Mouse (Mus musculus): ENCODE measurements at regions not wholly inside any gene's neighbourhood (a gene's known extent, or its start where the extent isn't known, plus 50 kb on each side); places are given as distances from the start of the nearest gene placed in this dataset.

DNA sequence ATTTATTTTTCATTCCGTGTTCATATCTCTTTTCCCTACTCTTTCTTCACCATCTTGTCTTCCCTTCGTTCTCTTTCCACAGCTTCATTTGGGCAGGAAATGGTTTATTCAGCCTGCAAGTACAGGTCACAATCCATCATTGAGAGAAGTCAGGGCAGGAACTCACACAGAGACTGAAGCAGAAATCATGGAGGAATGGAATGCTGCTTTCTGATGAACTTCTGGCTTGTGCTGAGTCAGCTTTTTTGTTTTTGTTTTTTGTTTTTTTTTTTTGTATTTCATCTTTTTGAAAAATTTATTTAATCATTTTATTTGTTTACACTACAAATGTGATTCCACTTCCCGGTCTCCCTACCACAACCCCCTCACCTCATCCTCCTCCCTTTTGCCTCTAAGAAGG, 51.2 kb upstream of the Suclg2 start:
- H3K27me3 ChIP-seq (ENCODE audit: control insufficient read depth, insufficient read depth, low read length) = no peaks in the 10 kb centered on the region
- H3K4me2 ChIP-seq = no peak overlapping the region
- H3K4me3 ChIP-seq (ENCODE audit: low read depth, low read length) = no peak overlapping the region
- WGBS = 92% methylated on average over 3 of the region's 3 CpGs
- H3K9me3 ChIP-seq (ENCODE audit: control insufficient read depth, low read length) = no peaks in the 10 kb centered on the region
- ATAC-seq (ENCODE audit: low FRiP score) (no peak), DNase-seq (ENCODE audit: low spot score, missing footprints) (no peak)
- H3K36me3 ChIP-seq (ENCODE audit: control insufficient read depth, insufficient read depth, low read length) = no peaks in the 10 kb centered on the region
- H3K4me1 ChIP-seq (ENCODE audit: control insufficient read depth, insufficient read depth, low read length) = no peaks in the 10 kb centered on the region
- no peak overlapping the region for H3K9ac ChIP-seq (ENCODE audit: low read length)
- no peak overlapping the region for H3K27ac ChIP-seq (ENCODE audit: low read depth, low read length)

DNA sequence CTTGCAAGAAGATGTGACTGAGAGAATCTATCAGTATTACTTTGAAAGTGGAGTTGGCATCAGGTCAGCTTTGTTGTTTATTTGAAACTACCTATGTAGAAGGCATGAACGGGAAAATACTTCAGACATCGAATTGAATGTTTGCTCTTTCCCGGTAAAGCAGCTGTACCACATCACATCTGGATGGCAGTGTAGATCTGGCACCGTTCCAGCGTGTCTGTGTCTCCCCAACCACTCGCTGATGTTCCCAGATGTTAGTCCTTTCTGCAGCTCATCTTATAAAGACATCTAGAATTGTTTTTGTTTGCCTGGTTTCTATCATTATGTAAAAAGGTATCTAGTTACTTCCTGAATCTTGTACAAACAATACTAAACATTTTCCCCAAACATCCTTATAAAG, 83.1 kb upstream of the Suclg2 start:
- 80% methylated on average over 6 of the region's 6 CpGs for whole genome bisulfite sequencing
- H3K4me1 ChIP-seq (ENCODE audit: control insufficient read depth, insufficient read depth, low read length) = no peaks in the 10 kb centered on the region
- H3K27ac ChIP-seq (ENCODE audit: low read depth, low read length) = no peak overlapping the region
- H3K9ac ChIP-seq (ENCODE audit: low read length) = no peak overlapping the region
- no peak overlapping the region for H3K4me2 ChIP-seq
- H3K4me3 ChIP-seq (ENCODE audit: low read depth, low read length) = no peak overlapping the region
- no peaks in the 10 kb centered on the region for H3K36me3 ChIP-seq (ENCODE audit: control insufficient read depth, insufficient read depth, low read length)
- DNase-seq (ENCODE audit: low spot score, missing footprints) (no peak), ATAC-seq (ENCODE audit: low FRiP score) (no peak)
- H3K27me3 ChIP-seq (ENCODE audit: control insufficient read depth, insufficient read depth, low read length) = no peaks in the 10 kb centered on the region
- H3K9me3 ChIP-seq (ENCODE audit: control insufficient read depth, low read length) = no peaks in the 10 kb centered on the region

DNA sequence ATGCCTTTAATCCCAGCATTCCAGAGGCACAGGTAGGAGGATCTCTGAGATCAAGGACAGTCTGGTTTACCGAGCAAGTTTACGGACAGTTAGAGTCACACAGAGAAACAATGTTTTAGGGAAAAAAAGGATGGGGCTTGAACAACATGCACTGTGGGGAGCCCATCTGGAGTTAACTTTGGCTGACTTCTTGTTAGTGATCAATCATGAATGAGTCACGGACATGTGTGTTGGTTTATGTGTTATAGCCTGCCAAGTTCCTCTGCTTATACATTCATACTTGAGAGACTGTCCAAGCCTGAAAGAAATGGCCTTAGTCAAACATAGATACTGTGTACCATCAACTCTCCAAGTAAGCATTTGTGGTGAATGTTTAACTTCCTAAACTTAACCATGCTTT, 122.9 kb upstream of the Suclg2 start:
- H3K4me1 ChIP-seq (ENCODE audit: control insufficient read depth, insufficient read depth, low read length) = no peaks in the 10 kb centered on the region
- H3K36me3 ChIP-seq (ENCODE audit: control insufficient read depth, insufficient read depth, low read length) = no peaks in the 10 kb centered on the region
- no peak overlapping the region for H3K4me2 ChIP-seq
- H3K27ac ChIP-seq (ENCODE audit: low read depth, low read length) = no peak overlapping the region
- DNase-seq (ENCODE audit: low spot score, missing footprints) = no peak
- no peak overlapping the region for H3K4me3 ChIP-seq (ENCODE audit: low read depth, low read length)
- no peak overlapping the region for H3K9ac ChIP-seq (ENCODE audit: low read length)
- no peaks in the 10 kb centered on the region for H3K27me3 ChIP-seq (ENCODE audit: control insufficient read depth, insufficient read depth, low read length)
- ATAC-seq (ENCODE audit: low FRiP score) = no peak
- 86% methylated on average over 3 of the region's 3 CpGs for WGBS
- no peaks in the 10 kb centered on the region for H3K9me3 ChIP-seq (ENCODE audit: control insufficient read depth, low read length)

DNA sequence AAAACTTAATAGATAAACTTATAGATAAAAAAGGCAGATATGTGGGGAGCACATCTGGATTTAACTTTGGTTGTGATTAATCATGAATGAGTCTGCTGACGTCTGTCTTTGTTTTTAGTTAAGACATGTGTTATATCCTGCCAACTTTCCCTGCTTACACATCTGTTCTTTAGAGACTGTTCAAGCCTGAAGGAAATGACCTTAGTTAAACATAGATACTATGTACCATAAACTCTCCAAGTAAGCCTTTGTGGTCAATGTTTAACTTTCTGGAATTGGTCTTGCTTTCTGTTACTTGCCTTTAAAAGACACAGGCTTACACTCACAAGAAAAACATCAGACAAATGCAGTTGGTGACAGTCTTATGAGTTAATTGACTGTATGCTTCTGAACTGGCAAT, 127.9 kb upstream of the Suclg2 start:
- no peaks in the 10 kb centered on the region for H3K36me3 ChIP-seq (ENCODE audit: control insufficient read depth, insufficient read depth, low read length)
- H3K4me2 ChIP-seq = no peak overlapping the region
- H3K4me1 ChIP-seq (ENCODE audit: control insufficient read depth, insufficient read depth, low read length) = no peaks in the 10 kb centered on the region
- H3K27me3 ChIP-seq (ENCODE audit: control insufficient read depth, insufficient read depth, low read length) = no peaks in the 10 kb centered on the region
- no peak for DNase-seq (ENCODE audit: low spot score, missing footprints)
- no peak overlapping the region for H3K27ac ChIP-seq (ENCODE audit: low read depth, low read length)
- ATAC-seq (ENCODE audit: low FRiP score) = no peak
- 80% methylated on average over 1 of the region's 1 CpGs for WGBS
- no peak overlapping the region for H3K9ac ChIP-seq (ENCODE audit: low read length)
- no peak overlapping the region for H3K4me3 ChIP-seq (ENCODE audit: low read depth, low read length)
- no peaks in the 10 kb centered on the region for H3K9me3 ChIP-seq (ENCODE audit: control insufficient read depth, low read length)

DNA sequence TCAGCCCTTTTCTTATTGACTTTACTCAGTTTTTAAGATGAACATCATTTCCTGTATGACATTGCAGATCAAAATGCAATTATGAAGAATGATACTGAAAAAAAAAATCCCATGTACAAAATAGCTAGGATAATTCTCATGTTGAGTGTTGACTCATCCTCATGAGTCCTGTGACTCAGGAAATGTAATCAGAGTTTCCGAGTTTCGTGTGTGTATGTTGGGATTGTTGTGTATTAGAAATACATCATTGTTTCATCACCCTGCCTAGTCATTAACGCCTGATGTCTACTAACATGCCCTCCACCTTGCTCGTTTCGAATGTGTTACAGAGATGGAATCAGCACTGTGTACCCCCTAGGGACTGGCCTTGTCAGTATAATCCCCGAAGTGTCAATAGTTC, 156.9 kb upstream of the Suclg2 start:
- Histone ChIP-seq H3K4me3 (ENCODE audit: low read depth, low read length) (no peak overlapping the region), H3K9me3 (ENCODE audit: control insufficient read depth, low read length) (no peaks in the 10 kb centered on the region), H3K36me3 (ENCODE audit: control insufficient read depth, insufficient read depth, low read length) (no peaks in the 10 kb centered on the region), H3K27me3 (ENCODE audit: control insufficient read depth, insufficient read depth, low read length) (no peaks in the 10 kb centered on the region), H3K27ac (ENCODE audit: low read depth, low read length) (no peak overlapping the region), H3K4me2 (no peak overlapping the region), H3K4me1 (ENCODE audit: control insufficient read depth, insufficient read depth, low read length) (no peaks in the 10 kb centered on the region), H3K9ac (ENCODE audit: low read length) (no peak overlapping the region)
- no peak for ATAC-seq (ENCODE audit: low FRiP score)
- DNase-seq (ENCODE audit: low spot score, missing footprints) = no peak
- 85% methylated on average over 6 of the region's 6 CpGs for WGBS

DNA sequence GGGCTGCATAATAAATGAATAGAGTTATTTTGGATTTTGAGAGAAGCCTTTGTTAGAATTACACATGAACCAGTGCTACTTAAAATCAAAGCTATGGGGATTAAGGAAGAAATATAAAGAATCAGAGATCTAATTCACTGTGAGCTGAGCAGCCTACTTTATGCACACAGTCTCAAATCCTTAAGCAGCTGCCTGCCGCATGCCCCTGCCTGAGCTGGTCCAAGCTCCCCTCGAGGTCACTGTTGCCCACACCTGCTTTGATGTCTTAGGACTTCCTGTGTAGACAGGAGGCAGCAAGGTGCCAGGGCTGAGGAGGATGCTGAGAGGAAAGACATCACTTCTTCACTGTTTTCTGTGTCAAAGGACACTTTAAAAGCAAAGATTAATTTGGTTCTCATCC, 157.7 kb upstream of the Suclg2 start:
- peak; percentile 59; the same call in 1 of the 2 replicates for ATAC-seq (ENCODE audit: low FRiP score)
- H3K9ac ChIP-seq (ENCODE audit: low read length) = no peak overlapping the region
- no peak for DNase-seq (ENCODE audit: low spot score, missing footprints)

DNA sequence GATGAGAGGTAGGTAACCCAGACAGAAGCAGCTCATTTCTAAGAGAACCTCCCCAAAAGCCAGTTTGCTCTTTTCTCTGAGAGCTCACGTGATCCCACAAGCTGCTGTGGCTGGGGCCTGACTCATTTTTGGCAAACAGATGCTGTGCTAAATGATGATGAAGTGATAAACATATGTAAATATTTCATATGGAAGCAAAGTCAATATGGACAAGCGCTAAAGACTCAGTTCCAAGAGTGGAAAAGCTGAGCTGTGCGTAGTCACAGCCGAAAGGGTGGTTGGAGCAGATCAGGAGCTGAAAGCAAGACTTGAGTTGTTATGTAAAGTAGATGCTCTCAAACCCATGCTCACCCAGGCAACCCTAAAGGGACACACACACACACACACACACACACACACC, 168.0 kb upstream of the Suclg2 start:
- Histone ChIP-seq H3K9me3 (ENCODE audit: control insufficient read depth, low read length) (no peaks in the 10 kb centered on the region), H3K27me3 (ENCODE audit: control insufficient read depth, insufficient read depth, low read length) (no peaks in the 10 kb centered on the region), H3K27ac (ENCODE audit: low read depth, low read length) (no peak overlapping the region), H3K4me1 (ENCODE audit: control insufficient read depth, insufficient read depth, low read length) (no peaks in the 10 kb centered on the region), H3K9ac (ENCODE audit: low read length) (no peak overlapping the region), H3K4me2 (no peak overlapping the region), H3K4me3 (ENCODE audit: low read depth, low read length) (no peak overlapping the region), H3K36me3 (ENCODE audit: control insufficient read depth, insufficient read depth, low read length) (no peaks in the 10 kb centered on the region)
- ATAC-seq (ENCODE audit: low FRiP score) (no peak), DNase-seq (ENCODE audit: low spot score, missing footprints) (no peak)
- WGBS = 92% methylated on average over 4 of the region's 4 CpGs

More for the DNA sequence above, 157.7 kb upstream of the Suclg2 start:
- no peaks in the 10 kb centered on the region for H3K4me1 ChIP-seq (ENCODE audit: control insufficient read depth, insufficient read depth, low read length)
- WGBS = 43% methylated on average over 2 of the region's 2 CpGs
- H3K27me3 ChIP-seq (ENCODE audit: control insufficient read depth, insufficient read depth, low read length) = no peaks in the 10 kb centered on the region
- H3K36me3 ChIP-seq (ENCODE audit: control insufficient read depth, insufficient read depth, low read length) = no peaks in the 10 kb centered on the region
- no peak overlapping the region for H3K4me2 ChIP-seq
- H3K27ac ChIP-seq (ENCODE audit: low read depth, low read length) = no peak overlapping the region
- no peaks in the 10 kb centered on the region for H3K9me3 ChIP-seq (ENCODE audit: control insufficient read depth, low read length)
- no peak overlapping the region for H3K4me3 ChIP-seq (ENCODE audit: low read depth, low read length)

DNA sequence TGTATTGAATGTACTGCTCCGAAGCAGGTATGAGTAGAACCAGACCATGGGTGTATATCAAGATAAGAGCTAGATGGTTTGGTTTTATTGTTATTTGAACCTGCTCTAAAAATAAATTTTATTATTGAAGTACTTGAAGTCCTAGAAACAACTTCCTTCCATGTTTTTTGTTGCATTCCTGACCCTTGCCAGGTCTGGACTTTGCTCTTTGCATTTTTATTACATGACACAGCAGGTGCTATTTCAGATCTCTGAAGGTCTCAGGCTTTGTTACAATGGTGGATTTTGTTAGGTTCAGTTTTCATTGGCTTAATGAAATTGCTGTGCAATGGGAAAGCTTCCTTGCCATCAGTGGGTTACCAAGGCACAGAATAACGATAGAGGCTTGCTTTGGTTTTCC, 184.0 kb upstream of the Suclg2 start:
- Histone ChIP-seq H3K27ac (ENCODE audit: low read depth, low read length) (no peak overlapping the region), H3K9ac (ENCODE audit: low read length) (no peak overlapping the region), H3K4me1 (ENCODE audit: control insufficient read depth, insufficient read depth, low read length) (no peaks in the 10 kb centered on the region), H3K4me3 (ENCODE audit: low read depth, low read length) (no peak overlapping the region), H3K36me3 (ENCODE audit: control insufficient read depth, insufficient read depth, low read length) (no peaks in the 10 kb centered on the region), H3K4me2 (no peak overlapping the region), H3K27me3 (ENCODE audit: control insufficient read depth, insufficient read depth, low read length) (no peaks in the 10 kb centered on the region), H3K9me3 (ENCODE audit: control insufficient read depth, low read length) (peaks cover 3% of the 10 kb centered on the region; the same call in 1 of the 2 replicates)
- no peak for DNase-seq (ENCODE audit: low spot score, missing footprints)
- WGBS = 85% methylated on average over 2 of the region's 2 CpGs
- no peak for ATAC-seq (ENCODE audit: low FRiP score)

DNA sequence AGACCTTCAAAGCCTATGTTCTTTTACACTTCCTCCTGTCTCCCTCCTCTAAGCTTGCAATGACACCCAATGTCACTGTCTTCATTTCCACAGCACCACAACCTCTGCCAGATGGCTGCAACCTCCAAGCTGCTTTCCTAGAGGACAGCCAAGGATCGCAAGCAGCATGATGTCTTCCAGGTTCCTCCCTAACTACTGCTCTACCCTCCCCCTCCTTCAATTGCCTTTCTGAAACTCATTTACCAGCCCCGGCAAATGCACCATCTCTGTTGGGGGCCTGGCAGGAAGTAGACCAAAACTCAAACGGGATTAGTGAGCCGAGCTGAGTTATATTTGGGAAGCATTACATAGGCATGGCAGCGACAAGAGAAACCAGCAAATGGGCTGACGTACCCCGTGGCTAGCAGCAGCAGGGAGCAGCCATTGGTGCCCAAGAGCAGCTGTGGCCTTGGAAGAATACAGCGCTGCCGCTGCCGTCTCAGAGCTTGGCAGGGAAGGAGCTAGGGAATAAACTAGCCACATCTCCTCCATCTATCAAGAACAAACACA, 185.6 kb upstream of the Suclg2 start:
- 48% methylated on average over 10 of the region's 10 CpGs for WGBS

DNA sequence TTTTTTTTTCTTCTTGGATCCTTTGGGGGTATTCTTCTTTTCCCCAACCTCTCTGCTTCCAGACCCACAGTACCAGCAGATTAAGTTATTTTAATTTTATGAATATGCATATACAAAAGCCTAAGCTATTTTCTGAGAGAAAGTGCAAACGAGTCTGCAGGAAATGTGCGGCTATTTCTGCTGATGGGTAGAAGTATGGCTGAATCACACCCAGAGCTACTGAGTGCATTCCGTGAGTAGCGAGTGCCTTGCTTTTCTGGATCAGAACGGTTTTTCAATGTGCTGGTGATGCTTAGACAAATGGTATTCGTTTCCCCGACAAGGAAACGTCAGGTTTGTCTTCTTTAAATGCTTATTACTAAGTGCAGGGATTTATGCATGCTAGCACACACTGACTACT, 186.5 kb upstream of the Suclg2 start:
- DNase-seq (ENCODE audit: low spot score, missing footprints) (no peak), ATAC-seq (ENCODE audit: low FRiP score) (no peak)
- Histone ChIP-seq H3K27ac (ENCODE audit: low read depth, low read length) (no peak overlapping the region), H3K36me3 (ENCODE audit: control insufficient read depth, insufficient read depth, low read length) (no peaks in the 10 kb centered on the region), H3K27me3 (ENCODE audit: control insufficient read depth, insufficient read depth, low read length) (no peaks in the 10 kb centered on the region), H3K4me2 (no peak overlapping the region), H3K4me1 (ENCODE audit: control insufficient read depth, insufficient read depth, low read length) (no peaks in the 10 kb centered on the region), H3K9me3 (ENCODE audit: control insufficient read depth, low read length) (peaks cover 3% of the 10 kb centered on the region; the same call in 1 of the 2 replicates), H3K4me3 (ENCODE audit: low read depth, low read length) (no peak overlapping the region), H3K9ac (ENCODE audit: low read length) (no peak overlapping the region)
- 89% methylated on average over 8 of the region's 8 CpGs for WGBS

More for the DNA sequence above, 185.6 kb upstream of the Suclg2 start:
- Histone ChIP-seq H3K36me3 (ENCODE audit: control insufficient read depth, insufficient read depth, low read length) (no peaks in the 10 kb centered on the region), H3K4me2 (no peak overlapping the region), H3K9me3 (ENCODE audit: control insufficient read depth, low read length) (peaks cover 3% of the 10 kb centered on the region; the same call in 1 of the 2 replicates), H3K4me1 (ENCODE audit: control insufficient read depth, insufficient read depth, low read length) (no peaks in the 10 kb centered on the region), H3K4me3 (ENCODE audit: low read depth, low read length) (no peak overlapping the region), H3K27ac (ENCODE audit: low read depth, low read length) (no peak overlapping the region), H3K27me3 (ENCODE audit: control insufficient read depth, insufficient read depth, low read length) (no peaks in the 10 kb centered on the region), H3K9ac (ENCODE audit: low read length) (no peak overlapping the region)
- ATAC-seq (ENCODE audit: low FRiP score) (no peak), DNase-seq (ENCODE audit: low spot score, missing footprints) (no peak)

Measured in midbrain, embryonic 11.5 days (tissue).